11 mouse cellular contexts compared by ENCODE assay signal in the genomic region with DNA sequence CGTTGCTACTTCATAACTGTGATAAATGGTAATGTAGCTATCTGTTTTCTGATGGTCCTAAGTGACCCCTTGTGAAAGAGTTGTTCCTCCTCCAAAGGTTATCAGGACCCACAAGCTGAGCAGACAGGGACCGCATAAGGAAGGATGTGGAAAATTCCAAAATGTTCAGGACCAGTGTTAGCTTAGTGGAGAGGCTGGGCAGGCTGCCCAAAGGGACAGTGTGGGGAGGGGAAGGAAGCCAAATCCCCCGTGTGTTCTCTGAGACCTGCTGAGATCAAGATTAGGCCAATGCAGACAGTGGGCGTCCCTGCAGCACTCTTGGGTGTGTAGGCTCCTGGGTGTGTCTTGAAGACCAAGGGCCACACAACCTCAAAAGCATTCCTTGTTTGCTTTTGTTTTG. TPM values are rescaled to one million over a fixed set of nuclear protein-coding genes. Genes with fewer than 3 reads are reported as not detected.
A peak's percentile ranks its signal among the peaks of the same experiment; 100 is the strongest.
DNase-seq lines count a peak whose midpoint lies in the region; ATAC-seq and TF ChIP-seq lines count a peak whose summit lies in the region.
"Had no signal": no experiment of that assay in that cellular context is flagged by ENCODE, and none has a peak within 500 bp of the region (broad histone marks: within the 10 kb centered on the region; RNA-seq: fewer than 3 reads in every experiment).

No protein-coding gene starts in this region.

- no peaks in the 10 kb centered on the region for H3K9me3 ChIP-seq in midbrain, embryonic 16.5 days (replicated peaks; ENCODE audit: control insufficient read depth, low read length, poor library complexity, severe bottlenecking)
- H3K9me3 ChIP-seq: lung, embryonic 15.5 days had no signal

- H3K4me3 ChIP-seq in gastrocnemius, adult 2 months, result no peak overlapping the region
- no peak overlapping the region for H3K4me3 ChIP-seq in thymus, adult 2 months (ENCODE audit: control insufficient read depth, insufficient read depth, low read length)
- no peak overlapping the region for H3K4me3 ChIP-seq in midbrain, embryonic 16.5 days (ENCODE audit: low read depth, low read length)
- H3K4me3 ChIP-seq: lung, embryonic 15.5 days had no signal

- peak; percentile 70 for DNase-seq in gastrocnemius, adult 2 months
- DNase-seq in gastrocnemius, postnatal 4 days (ENCODE audit: low spot score in 2 of 2), result no peak
- peak; percentile 72 for DNase-seq in adrenal gland, adult 8-10 months
- DNase-seq in heart, adult 9 months (ENCODE audit: low spot score in 2 of 2), result peak; percentile 67 to 80
- DNase-seq in kidney, postnatal 36 days, result peak; percentile 88 to 90
- no peak for DNase-seq in thymus, adult 2 months
- no peak for DNase-seq in layer of hippocampus, adult 9-10 months (ENCODE audit: low spot score)
- DNase-seq: thymus, postnatal 25 days had no signal

- H3K27ac ChIP-seq in gastrocnemius, adult 2 months, result peak overlapping the region; percentile 88
- H3K27ac ChIP-seq in thymus, adult 2 months (ENCODE audit: control insufficient read depth, insufficient read depth, low read length), result no peak overlapping the region
- no peak overlapping the region for H3K27ac ChIP-seq in midbrain, embryonic 16.5 days (ENCODE audit: low read length)
- H3K27ac ChIP-seq: lung, embryonic 15.5 days had no signal

- intact Hi-C loops in gastrocnemius, adult 2 months (cut with DNase I), result no loop called here

- no peak for TF ChIP-seq POLR2A in thymus, adult 2 months (IDR thresholded peaks at IDR 0.05; ENCODE audit: control insufficient read depth, extremely low read depth, insufficient read depth, low read length, poor library complexity)

- H3K36me3 ChIP-seq in thymus, adult 2 months (ENCODE audit: control insufficient read depth, insufficient read depth, low read length), result peaks cover 6% of the 10 kb centered on the region; the same call in 1 of the 2 replicates
- peaks cover 8% of the 10 kb centered on the region for H3K36me3 ChIP-seq in midbrain, embryonic 16.5 days (ENCODE audit: control insufficient read depth, insufficient read depth, low read length)

- ATAC-seq in midbrain, embryonic 16.5 days, result no peak

- no peak overlapping the region for H3K4me2 ChIP-seq in midbrain, embryonic 16.5 days (ENCODE audit: low read length)
- H3K4me2 ChIP-seq: lung, embryonic 15.5 days had no signal

- 79% methylated on average over 4 of the region's 4 CpGs for WGBS in thymus, adult 2 months
- 83% methylated on average over 4 of the region's 4 CpGs for WGBS in midbrain, embryonic 16.5 days

- no peaks in the 10 kb centered on the region for H3K27me3 ChIP-seq in thymus, adult 2 months (ENCODE audit: control insufficient read depth, insufficient read depth, low read length)
- no peaks in the 10 kb centered on the region for H3K27me3 ChIP-seq in midbrain, embryonic 16.5 days (ENCODE audit: control insufficient read depth, insufficient read depth, low read depth, low read length)
- H3K27me3 ChIP-seq: CH12.LX; lung, embryonic 15.5 days had no signal

- no peak for TF ChIP-seq CTCF in gastrocnemius, adult 2 months (IDR thresholded peaks at IDR 0.05)
- TF ChIP-seq CTCF in thymus, adult 2 months (IDR thresholded peaks at IDR 0.05; ENCODE audit: borderline replicate concordance, control insufficient read depth, extremely low read depth, insufficient read depth, low read length, poor library complexity), result no peak

- no peaks in the 10 kb centered on the region for H3K4me1 ChIP-seq in thymus, adult 2 months (replicated peaks; ENCODE audit: control insufficient read depth, insufficient read depth, low read length)
- no peaks in the 10 kb centered on the region for H3K4me1 ChIP-seq in midbrain, embryonic 16.5 days (ENCODE audit: control insufficient read depth, insufficient read depth, low read length)
- H3K4me1 ChIP-seq: lung, embryonic 15.5 days had no signal

- H3K9ac ChIP-seq in midbrain, embryonic 16.5 days (ENCODE audit: low read depth, low read length), result no peak overlapping the region
- H3K9ac ChIP-seq: lung, embryonic 15.5 days had no signal

RNA-seq across cellular contexts. Expression of gene Isyna1, which starts 19.3 kb away (rescaled TPM):
- total RNA-seq in gastrocnemius, adult 2 months (2021), result 1 to 10 TPM; 3.2 to 4.3 TPM
- 10 to 100 TPM; 22.8 to 31.3 TPM for total RNA-seq in gastrocnemius, postnatal 4 days (2021)
- total RNA-seq in adrenal gland, adult 8-10 months (2022), result 100 to 1,000 TPM; 124 to 207 (median 158) TPM
- 185 and 201 TPM in 2 replicates for polyA plus RNA-seq in thymus, adult 2 months (2012; rRNA removed)
- polyA plus RNA-seq in midbrain, embryonic 16.5 days (2015; fragmentation: Nextera tagmentation; extraction: Ambion mirVana), result 155 and 171 TPM in 2 replicates

RNA-seq across cellular contexts. Expression of gene Ssbp4, which starts 33.8 kb away (rescaled TPM):
- total RNA-seq in gastrocnemius, adult 2 months (2021), result 10 to 100 TPM in 1 of 2 experiments, 1 to 10 TPM in 1; 9.2 to 14.4 TPM
- total RNA-seq in gastrocnemius, postnatal 4 days (2021), result 10 to 100 TPM; 49.6 to 60.7 TPM
- total RNA-seq in adrenal gland, adult 8-10 months (2022), result 100 to 1,000 TPM in 2 of 4 experiments, 10 to 100 TPM in 2; 69.3 to 158 (median 120) TPM
- 392 and 506 TPM in 2 replicates for polyA plus RNA-seq in thymus, adult 2 months (2012; rRNA removed)
- polyA plus RNA-seq in midbrain, embryonic 16.5 days (2015; fragmentation: Nextera tagmentation; extraction: Ambion mirVana), result 151 and 173 TPM in 2 replicates

RNA-seq across cellular contexts. Expression of gene Ell, which starts 35.7 kb away (rescaled TPM):
- 10 to 100 TPM; 11.9 to 14.6 TPM for total RNA-seq in gastrocnemius, adult 2 months (2021)
- total RNA-seq in gastrocnemius, postnatal 4 days (2021), result 10 to 100 TPM; 16.1 to 18.2 TPM
- total RNA-seq in adrenal gland, adult 8-10 months (2022), result 10 to 100 TPM; 25.2 to 38.3 (median 30.3) TPM
- 40.2 and 42.6 TPM in 2 replicates for polyA plus RNA-seq in thymus, adult 2 months (2012; rRNA removed)
- 16.7 and 19.2 TPM in 2 replicates for polyA plus RNA-seq in midbrain, embryonic 16.5 days (2015; fragmentation: Nextera tagmentation; extraction: Ambion mirVana)

RNA-seq across cellular contexts. Expression of gene Lrrc25, which starts 41.0 kb away (rescaled TPM):
- total RNA-seq in gastrocnemius, adult 2 months (2021), result under 1 TPM; 0.42 to 0.48 TPM
- total RNA-seq in gastrocnemius, postnatal 4 days (2021), result 1 to 10 TPM; 2.5 to 3.2 TPM
- total RNA-seq in adrenal gland, adult 8-10 months (2022), result 1 to 10 TPM; 1.5 to 4.4 (median 3.2) TPM
- 15.3 and 18.5 TPM in 2 replicates for polyA plus RNA-seq in thymus, adult 2 months (2012; rRNA removed)
- polyA plus RNA-seq in midbrain, embryonic 16.5 days (2015; fragmentation: Nextera tagmentation; extraction: Ambion mirVana), result 0.64 and 0.97 TPM in 2 replicates

RNA-seq across cellular contexts. Expression of gene Kxd1, which starts 47.2 kb away (rescaled TPM):
- 10 to 100 TPM; 70.4 to 83.9 TPM for total RNA-seq in gastrocnemius, adult 2 months (2021)
- total RNA-seq in gastrocnemius, postnatal 4 days (2021), result 10 to 100 TPM; 57.6 to 60.7 TPM
- 10 to 100 TPM; 77.1 to 86.6 (median 80.3) TPM for total RNA-seq in adrenal gland, adult 8-10 months (2022)
- 72.7 and 86.7 TPM in 2 replicates for polyA plus RNA-seq in thymus, adult 2 months (2012; rRNA removed)
- 43.1 and 43.3 TPM in 2 replicates for polyA plus RNA-seq in midbrain, embryonic 16.5 days (2015; fragmentation: Nextera tagmentation; extraction: Ambion mirVana)

Comparison
In these comparisons a context has a peak if more than half of its experiments do, and no peak if none do; other contexts are left out.
1. DNase-seq: peak in gastrocnemius, adult 2 months (single experiment), adrenal gland, adult 8-10 months (single experiment), heart, adult 9 months (2 of 2) and kidney, postnatal 36 days (2 of 2); none in gastrocnemius, postnatal 4 days (0 of 2), thymus, adult 2 months (single experiment) and layer of hippocampus, adult 9-10 months (single experiment).
2. RNA of gene Isyna1, which starts 19.3 kb away (total RNA-seq): 124 to 207 TPM in adrenal gland, adult 8-10 months and 22.8 to 31.3 TPM in gastrocnemius, postnatal 4 days; 3.2 to 4.3 TPM in gastrocnemius, adult 2 months; every median in the first group is over 4 times any median in the second.